Mouse (Mus musculus): ENCODE measurements around the gene Mrps14.

DNA sequence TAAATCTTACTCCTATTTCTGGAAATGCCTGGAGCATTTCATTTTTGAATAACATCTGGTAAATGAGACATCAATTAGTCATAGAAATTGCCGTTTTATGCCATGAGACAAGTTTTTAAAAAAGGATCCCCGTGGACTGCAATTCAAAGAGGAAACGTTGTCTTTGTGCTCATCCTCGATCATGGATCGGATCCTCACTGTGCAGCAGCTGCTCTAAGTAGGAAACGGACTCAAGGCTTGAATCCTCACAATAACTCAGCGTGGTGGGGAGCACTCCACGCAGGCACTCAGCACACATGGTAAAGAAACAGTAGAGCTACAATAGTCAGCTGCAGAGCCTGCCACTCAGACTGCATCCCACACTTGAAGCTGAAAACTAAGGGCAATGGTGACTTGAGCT lies 18.1 kb upstream of the Mrps14 start:
- TF ChIP-seq POLR2A (IDR thresholded peaks at IDR 0.05; ENCODE audit: low read depth, low read length) (no peak), CTCF (IDR thresholded peaks at IDR 0.05; ENCODE audit: extremely low read depth, insufficient read length, insufficient replicate concordance, low read depth, low read length) (no peak)
